Mouse (Mus musculus): ENCODE data around the gene Ndufs8.

DNA sequence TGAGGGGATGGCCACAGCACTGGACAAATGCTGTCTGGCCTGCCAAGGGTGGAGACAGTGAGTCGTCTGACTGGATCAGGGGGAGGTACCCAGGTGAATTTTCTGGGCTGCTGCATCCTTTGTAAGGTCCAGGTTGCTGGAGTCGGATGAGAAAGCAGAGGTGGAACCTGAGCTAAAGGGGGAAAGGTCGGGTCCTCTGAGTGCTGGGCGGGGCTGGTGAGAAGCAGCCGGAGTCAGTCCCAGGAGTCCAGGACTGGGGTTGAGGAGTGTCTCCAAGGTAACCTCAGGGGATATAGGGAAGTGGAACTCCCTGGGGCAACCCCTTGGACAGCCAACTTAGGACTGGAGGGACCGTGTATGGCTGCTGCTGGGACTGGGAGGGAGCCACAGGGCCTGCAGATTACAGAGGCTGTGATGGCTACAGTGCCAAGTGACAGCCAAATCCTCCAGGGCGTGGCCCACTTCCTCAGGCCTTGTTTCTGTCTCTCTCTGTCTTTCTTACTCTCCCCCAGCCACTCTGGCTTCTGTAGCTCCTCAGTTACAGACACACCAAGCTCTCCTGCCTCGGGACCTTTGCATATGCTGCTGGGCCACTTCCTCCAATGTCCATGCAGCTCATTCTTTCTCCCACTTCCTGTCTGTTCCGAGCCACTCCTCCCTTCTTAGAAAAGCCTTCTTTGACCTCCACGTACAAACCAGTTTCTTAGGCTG lies 10.2 kb upstream of the Ndufs8 start:
- TF ChIP-seq POLR2A (IDR thresholded peaks at IDR 0.05; ENCODE audit: borderline replicate concordance, control insufficient read depth, low read depth, low read length) (0 out of 2 replicates have a peak, but pooled peaks have one; percentile 33), CTCF (IDR thresholded peaks at IDR 0.05; ENCODE audit: control insufficient read depth, insufficient read depth, low read length) (no peak)
